Comparison of ENCODE assay signal across 32 mouse cellular contexts in genomic region chr13:44979433-44979832, GRCm38 (mm10).
"Had no signal": no experiment of that assay in that cellular context is flagged by ENCODE, and none has a peak within 500 bp of the region (broad histone marks: within the 10 kb centered on the region; RNA-seq: fewer than 3 reads in every experiment).

No protein-coding gene starts in this region.

- H3K9me3 ChIP-seq: heart, embryonic 10.5 days; heart, embryonic 12.5 days; heart, embryonic 13.5 days; heart, embryonic 15.5 days; hindbrain, embryonic 10.5 days; hindbrain, embryonic 12.5 days; hindbrain, embryonic 13.5 days; hindbrain, embryonic 15.5 days; intestine, embryonic 15.5 days; kidney, embryonic 15.5 days had no signal

- ATAC-seq: hindbrain, embryonic 16.5 days; hindbrain, postnatal 0 days; inflammation-experienced regulatory T-cells, adult 6 months; intestine, embryonic 15.5 days; intestine, embryonic 16.5 days; intestine, postnatal 0 days had no signal

- H3K27me3 ChIP-seq: heart, embryonic 12.5 days; heart, embryonic 13.5 days; heart, embryonic 15.5 days; hindbrain, embryonic 12.5 days; hindbrain, embryonic 13.5 days; hindbrain, embryonic 15.5 days; intestine, embryonic 15.5 days; kidney, embryonic 15.5 days had no signal

- H3K4me1 ChIP-seq: heart, embryonic 10.5 days; intestine, embryonic 15.5 days; kidney, embryonic 15.5 days had no signal

- H3K4me3 ChIP-seq: heart, embryonic 10.5 days; heart, embryonic 12.5 days; heart, embryonic 13.5 days; heart, embryonic 15.5 days; hindbrain, embryonic 10.5 days; hindbrain, embryonic 12.5 days; hindbrain, embryonic 13.5 days; hindbrain, embryonic 15.5 days; intestine, embryonic 15.5 days; kidney, embryonic 15.5 days; layer of hippocampus, adult 2 months; left cerebral cortex, adult 2 months had no signal

- DNase-seq: heart, postnatal 10 days; heart, postnatal 14 days; heart, postnatal 36 days; kidney, adult 11 months; kidney, adult 18-20 months; kidney, adult 2 months; kidney, adult 8-10 months; kidney, adult 9 months; kidney, postnatal 10 days; kidney, postnatal 14 days; kidney, postnatal 25 days; kidney, postnatal 36 days; kidney, postnatal 4 days; layer of hippocampus, adult 9-11 months; layer of hippocampus, postnatal 36 days had no signal

- H3K36me3 ChIP-seq: hindbrain, embryonic 15.5 days; intestine, embryonic 15.5 days had no signal
